Mouse (Mus musculus) ES-Bruce4 (cell line): ENCODE measurements around the gene Prkce. TPM values are rescaled to one million over a fixed set of nuclear protein-coding genes. Genes with fewer than 3 reads are reported as not detected.

Experiments used
- H3K27ac ChIP-seq: 2 replicates; pipeline ENCODE4 v1.5.1; 2012; ENCODE audit warnings: low read length, inconsistent platforms; ENCODE audit not compliant: insufficient read depth
- H3K27me3 ChIP-seq: 2 replicates; pipeline ENCODE4 v1.6.1; 2012; ENCODE audit warnings: mild to moderate bottlenecking, low read length, inconsistent platforms; ENCODE audit not compliant: control insufficient read depth, poor library complexity, insufficient read depth, severe bottlenecking
- H3K36me3 ChIP-seq: 2 replicates; pipeline ENCODE4 v1.6.1; 2012; ENCODE audit warnings: inconsistent platforms, mild to moderate bottlenecking, low read length, moderate library complexity; ENCODE audit not compliant: control insufficient read depth, poor library complexity, insufficient read depth, severe bottlenecking
- H3K4me1 ChIP-seq: one replicate; pipeline ENCODE4 v1.8.1; 2011; ENCODE audit warnings: low read length; ENCODE audit not compliant: control insufficient read depth, insufficient read depth
- H3K4me3 ChIP-seq: 2 replicates; pipeline ENCODE4 v1.5.1; 2011; ENCODE audit warnings: low read depth, mild to moderate bottlenecking, low read length
- H3K9ac ChIP-seq: 2 replicates; pipeline ENCODE4 v1.6.1; 2012; ENCODE audit warnings: low read depth, mild to moderate bottlenecking, inconsistent platforms; ENCODE audit not compliant: poor library complexity, severe bottlenecking
- H3K9me3 ChIP-seq: replicated peaks from 2 replicates; pipeline ENCODE4 v1.6.1; 2012; ENCODE audit warnings: mild to moderate bottlenecking, low read length, inconsistent platforms; ENCODE audit not compliant: control insufficient read depth, poor library complexity, insufficient read depth, severe bottlenecking
- CTCF ChIP-seq: IDR thresholded peaks from one replicate; pipeline ENCODE4 v1.8.1; 2011; ENCODE audit warnings: low read depth, low read length
- EP300 ChIP-seq: IDR thresholded peaks from 2 replicates; pipeline ENCODE4 v1.6.1; 2011; ENCODE audit warnings: low read depth, low read length; ENCODE audit not compliant: insufficient read depth
- POLR2A ChIP-seq: IDR thresholded peaks from one replicate; pipeline ENCODE4 v1.8.1; 2011; ENCODE audit warnings: low read length; ENCODE audit not compliant: insufficient read depth
- polyA plus RNA-seq: library from polyadenylated mRNA; stranded (reverse); fragments of >200 nt; gene quantifications from 2 replicates; pipeline ENCODE4 v1.2.4, GENCODE M21; 2011; ENCODE audit warnings: low read depth; ENCODE audit not compliant: missing spikeins, insufficient read depth, insufficient read length

The Prkce gene
- polyA plus RNA-seq, 1 experiment, result 4.3 TPM

DNA sequence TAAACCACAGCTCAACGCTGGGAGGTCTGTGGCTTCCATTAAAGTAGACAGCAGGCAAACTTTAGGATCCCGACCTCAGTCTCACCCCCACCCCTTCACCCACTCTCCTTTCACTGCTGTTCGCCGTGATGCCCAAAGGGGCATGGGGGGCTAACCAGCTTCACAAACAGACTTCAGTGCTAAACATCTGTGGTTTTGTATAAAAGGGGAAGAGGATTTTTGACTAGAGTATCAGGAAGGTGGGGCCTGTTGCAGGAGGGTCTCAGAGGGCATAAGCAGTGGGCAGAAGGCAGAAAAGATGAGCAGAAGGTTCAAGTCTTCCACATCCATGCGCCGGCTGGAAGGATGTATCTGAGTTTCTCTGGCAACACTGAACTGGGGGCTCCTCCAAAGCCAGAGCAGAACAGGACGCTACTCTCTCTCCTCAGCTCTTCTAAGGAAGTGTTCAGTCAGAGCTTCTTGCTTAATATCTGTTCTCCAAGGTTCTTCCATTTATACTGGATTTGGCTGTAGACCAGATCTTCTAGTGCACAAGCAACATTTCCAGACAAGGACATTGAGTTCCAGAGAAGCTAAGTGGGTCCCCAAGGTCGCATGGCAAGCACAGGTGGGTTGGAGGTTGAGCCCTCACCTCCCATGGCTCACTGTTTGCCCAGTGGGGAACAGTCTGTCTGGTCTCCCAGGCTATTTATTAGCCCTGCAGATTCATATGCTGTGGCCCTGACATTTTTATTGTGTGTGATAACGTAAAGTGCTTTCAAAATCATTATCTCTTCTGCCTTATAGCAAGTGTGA lies 2.8 kb downstream of the Prkce start:
- Histone ChIP-seq H3K4me3 (no peak overlapping the region), H3K9ac (no peak overlapping the region), H3K27ac (no peak overlapping the region), H3K27me3 (peaks cover 3% of the 10 kb centered on the region), H3K4me1 (no peaks in the 10 kb centered on the region), H3K9me3 (no peaks in the 10 kb centered on the region), H3K36me3 (no peaks in the 10 kb centered on the region)
- TF ChIP-seq EP300 (no peak), CTCF (no peak), POLR2A (no peak)

DNA sequence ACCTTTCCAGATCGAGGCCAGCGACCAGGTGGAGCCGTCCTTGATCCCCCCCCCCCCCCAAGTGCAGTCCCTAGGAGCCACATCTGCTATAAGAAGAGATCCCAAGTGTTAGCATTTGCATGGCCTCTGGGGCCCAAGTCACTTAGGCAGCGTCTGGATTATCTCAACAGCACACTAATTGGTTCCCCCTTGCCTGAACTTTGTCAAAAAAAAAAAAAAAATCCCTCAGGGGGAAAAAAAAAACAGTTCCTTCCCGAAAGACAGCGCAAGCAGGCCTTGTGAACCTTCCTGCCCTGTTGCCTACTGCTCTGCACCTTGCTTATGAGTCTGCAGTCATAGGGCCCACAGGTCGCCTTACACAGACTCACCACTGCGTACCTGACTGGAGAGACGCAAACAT lies 7.9 kb downstream of the Prkce start:
- Histone ChIP-seq H3K27ac (no peak overlapping the region), H3K27me3 (no peaks in the 10 kb centered on the region), H3K36me3 (no peaks in the 10 kb centered on the region), H3K4me1 (no peaks in the 10 kb centered on the region), H3K9ac (no peak overlapping the region), H3K9me3 (no peaks in the 10 kb centered on the region), H3K4me3 (no peak overlapping the region)
- no peak for TF ChIP-seq POLR2A
- TF ChIP-seq EP300, result no peak
- no peak for TF ChIP-seq CTCF

DNA sequence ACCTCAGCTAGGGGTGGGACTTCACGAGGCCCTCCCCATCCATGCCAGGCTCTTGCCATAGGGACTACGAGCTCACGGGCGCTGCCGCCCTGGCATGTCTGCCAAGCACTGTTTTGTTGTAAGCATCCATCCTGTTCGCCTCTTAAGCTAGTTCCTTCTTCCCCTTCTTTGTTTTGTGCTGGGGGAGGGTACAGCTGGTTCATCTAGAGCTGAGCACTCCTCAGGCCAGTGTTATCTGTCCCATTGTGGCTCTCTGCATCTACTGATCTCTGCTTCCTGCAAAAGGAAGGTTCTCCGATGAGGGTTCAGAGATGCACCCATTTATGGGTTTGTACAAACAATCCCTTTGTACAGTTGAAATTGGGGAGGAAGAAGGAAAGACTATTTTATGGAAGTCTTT lies 9.1 kb downstream of the Prkce start:
- Histone ChIP-seq H3K36me3 (no peaks in the 10 kb centered on the region), H3K27me3 (no peaks in the 10 kb centered on the region), H3K27ac (no peak overlapping the region), H3K4me1 (no peaks in the 10 kb centered on the region), H3K9ac (no peak overlapping the region), H3K4me3 (no peak overlapping the region), H3K9me3 (no peaks in the 10 kb centered on the region)
- TF ChIP-seq CTCF (no peak), EP300 (no peak), POLR2A (no peak)

DNA sequence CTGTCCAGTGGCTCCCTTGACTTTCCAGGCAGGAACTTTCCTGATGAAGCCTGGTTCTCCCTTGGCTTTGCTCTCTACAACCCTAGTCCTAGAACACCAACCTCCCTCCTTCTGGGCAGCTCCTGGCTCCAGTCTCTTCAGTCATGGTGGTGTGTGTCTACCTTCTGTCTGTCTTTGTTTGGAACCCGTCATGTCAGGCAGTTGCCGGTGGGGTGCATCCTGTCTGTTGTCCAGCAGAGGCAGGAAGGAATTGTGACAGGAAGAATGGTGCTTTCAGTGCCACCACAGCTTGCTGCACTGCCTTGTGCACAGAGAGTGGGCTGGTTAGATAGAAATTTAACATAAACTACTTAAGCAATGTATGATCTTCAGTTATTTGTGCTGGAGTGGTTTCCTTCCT lies 16.2 kb downstream of the Prkce start:
- no peak overlapping the region for H3K27ac ChIP-seq
- H3K9ac ChIP-seq, result no peak overlapping the region
- no peak for TF ChIP-seq EP300
- TF ChIP-seq POLR2A, result no peak
- no peak for TF ChIP-seq CTCF
- no peaks in the 10 kb centered on the region for H3K9me3 ChIP-seq
- H3K4me1 ChIP-seq, result no peaks in the 10 kb centered on the region
- no peaks in the 10 kb centered on the region for H3K36me3 ChIP-seq
- H3K4me3 ChIP-seq, result no peak overlapping the region
- H3K27me3 ChIP-seq, result no peaks in the 10 kb centered on the region

DNA sequence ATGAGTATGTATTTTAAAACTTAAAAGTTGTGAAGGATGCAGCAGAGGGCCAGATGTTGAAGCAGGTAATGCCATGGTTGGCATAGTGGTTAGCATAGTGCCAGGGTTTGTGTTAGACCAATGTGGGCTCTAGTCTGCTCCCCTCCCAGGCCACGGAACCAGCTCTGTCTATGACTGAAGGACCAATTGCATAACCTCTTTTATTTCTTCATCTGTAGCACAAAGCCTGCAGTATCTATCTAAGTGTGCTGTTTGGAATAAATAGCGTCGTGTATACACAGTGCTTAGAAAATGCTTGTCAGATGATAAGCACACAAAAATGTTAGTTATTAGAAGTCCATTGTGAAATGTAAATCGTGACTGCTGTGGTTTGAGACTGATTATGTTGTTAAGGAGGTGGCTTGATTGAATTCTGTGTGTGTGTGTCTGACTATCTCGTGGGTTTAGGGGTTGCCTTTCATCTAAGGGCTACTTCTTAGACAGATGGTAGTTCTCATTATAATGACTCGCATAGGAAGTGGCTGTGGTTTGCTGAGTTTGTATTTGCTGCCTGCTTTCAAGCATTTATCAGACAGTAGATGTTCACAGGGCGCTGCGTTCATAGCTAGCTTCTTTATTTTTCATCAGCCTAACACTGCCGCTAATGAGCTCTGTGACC lies 17.1 kb downstream of the Prkce start:
- Histone ChIP-seq H3K4me3 (no peak overlapping the region), H3K9me3 (no peaks in the 10 kb centered on the region), H3K4me1 (no peaks in the 10 kb centered on the region), H3K36me3 (no peaks in the 10 kb centered on the region), H3K27me3 (no peaks in the 10 kb centered on the region), H3K27ac (no peak overlapping the region), H3K9ac (no peak overlapping the region)
- TF ChIP-seq CTCF, result no peak

DNA sequence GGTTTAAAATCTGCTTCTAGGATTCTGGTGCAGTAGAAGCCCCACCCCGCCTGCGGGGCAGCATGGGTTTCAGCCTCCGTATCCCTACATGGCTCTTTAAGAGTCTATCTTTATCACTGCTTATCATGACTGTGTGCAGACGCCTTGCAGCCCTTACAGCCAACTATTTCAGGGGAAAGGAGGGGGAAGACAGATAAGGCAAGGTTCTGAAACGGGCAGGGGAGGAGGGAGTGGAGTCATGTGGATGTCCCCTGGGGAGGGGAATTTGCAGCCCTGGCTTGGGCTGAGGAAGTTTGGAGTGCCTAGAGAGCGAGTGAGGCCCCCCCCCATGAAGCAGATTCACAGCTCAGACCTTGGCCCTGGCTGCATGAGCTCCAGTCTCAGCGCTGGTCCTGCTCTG lies 18.0 kb downstream of the Prkce start:
- Histone ChIP-seq H3K27ac (no peak overlapping the region), H3K9me3 (no peaks in the 10 kb centered on the region)
- no peak for TF ChIP-seq EP300
- TF ChIP-seq POLR2A, result no peak
- TF ChIP-seq CTCF, result no peak

More for the DNA sequence above, 18.0 kb downstream of the Prkce start:
- H3K27me3 ChIP-seq, result no peaks in the 10 kb centered on the region
- H3K9ac ChIP-seq, result no peak overlapping the region
- H3K4me3 ChIP-seq, result no peak overlapping the region
- no peaks in the 10 kb centered on the region for H3K36me3 ChIP-seq
- no peaks in the 10 kb centered on the region for H3K4me1 ChIP-seq
